Mouse (Mus musculus) stomach, postnatal 0 days (tissue): Measurements from ENCODE around the gene Mapkapk3. TPM values are rescaled to one million over a fixed set of nuclear protein-coding genes. Genes with fewer than 3 reads are reported as not detected.

Experiments used
- ATAC-seq: fragments of 200-750 bp; cut with Nextera tagmentation; 2 replicates; pipeline ENCODE4 v1.8.0; 2017; ENCODE audit not compliant: low FRiP score, low TSS enrichment
- DNase-seq: peaks from one replicate; pipeline ENCODE4 v3.0.0-alpha.2; 2016; ENCODE audit warnings: low spot score
- H3K27ac ChIP-seq: fragments of 300-500 bp; sonication (generic); replicated peaks from 2 replicates; pipeline ENCODE4 v1.5.1; 2014; ENCODE audit warnings: mild to moderate bottlenecking, control low read depth
- H3K27me3 ChIP-seq: fragments of 300-500 bp; sonication (generic); 2 replicates; pipeline ENCODE4 v1.6.1; 2014; ENCODE audit warnings: low read length; ENCODE audit not compliant: control insufficient read depth, insufficient read depth
- H3K36me3 ChIP-seq: fragments of 300-500 bp; sonication (generic); 2 replicates; pipeline ENCODE4 v1.6.1; 2014; ENCODE audit warnings: low read length, mixed read lengths; ENCODE audit not compliant: control insufficient read depth, insufficient read depth
- H3K4me1 ChIP-seq: fragments of 300-500 bp; sonication (generic); replicated peaks from 2 replicates; pipeline ENCODE4 v1.6.1; 2014; ENCODE audit warnings: antibody characterized with exemption; ENCODE audit not compliant: control insufficient read depth, insufficient read depth
- H3K4me2 ChIP-seq: fragments of 300-500 bp; sonication (generic); replicated peaks from 2 replicates; pipeline ENCODE4 v1.6.1; 2014; ENCODE audit warnings: low read depth, mild to moderate bottlenecking, control low read depth, moderate library complexity
- H3K4me3 ChIP-seq: fragments of 300-500 bp; sonication (generic); 2 replicates; pipeline ENCODE4 v1.5.1; 2014; ENCODE audit warnings: low read depth, low read length, control low read depth
- H3K9ac ChIP-seq: fragments of 300-500 bp; sonication (generic); 2 replicates; pipeline ENCODE4 v1.6.1; 2014; ENCODE audit warnings: mild to moderate bottlenecking, low read length, control low read depth, mixed read lengths
- H3K9me3 ChIP-seq: fragments of 300-500 bp; sonication (generic); 2 replicates; pipeline ENCODE4 v1.6.1; 2016; ENCODE audit warnings: low read length; ENCODE audit not compliant: control insufficient read depth
- CTCF ChIP-seq: IDR thresholded peaks from 2 replicates; pipeline ENCODE4 v1.5.1; 2016; ENCODE audit warnings: antibody characterized with exemption, low read depth, mild to moderate bottlenecking, moderate library complexity
- EP300 ChIP-seq: optimal IDR thresholded peaks from 2 replicates; pipeline ENCODE3; 2016; ENCODE audit warnings: antibody characterized with exemption
- WGBS: fragments of 180-500 bp; shearing (Covaris S2); extraction: QIAGEN DNeasy Blood & Tissue Kit; methylation state at CpG from one replicate; pipeline ENCODE4 v1.1.7; 2014; 5-methylcytosine and 5-hydroxymethylcytosine counted together
- polyA plus RNA-seq: library from polyadenylated mRNA; unstranded; fragments of >200 nt; fragmentation: Nextera tagmentation; extraction: Ambion mirVana; gene quantifications from 2 replicates; pipeline ENCODE4 v1.2.1, GENCODE M21; 2015

Mapkapk3 gene
- polyA plus RNA-seq, 1 experiment from 2014 or later = 32.0 TPM

DNA sequence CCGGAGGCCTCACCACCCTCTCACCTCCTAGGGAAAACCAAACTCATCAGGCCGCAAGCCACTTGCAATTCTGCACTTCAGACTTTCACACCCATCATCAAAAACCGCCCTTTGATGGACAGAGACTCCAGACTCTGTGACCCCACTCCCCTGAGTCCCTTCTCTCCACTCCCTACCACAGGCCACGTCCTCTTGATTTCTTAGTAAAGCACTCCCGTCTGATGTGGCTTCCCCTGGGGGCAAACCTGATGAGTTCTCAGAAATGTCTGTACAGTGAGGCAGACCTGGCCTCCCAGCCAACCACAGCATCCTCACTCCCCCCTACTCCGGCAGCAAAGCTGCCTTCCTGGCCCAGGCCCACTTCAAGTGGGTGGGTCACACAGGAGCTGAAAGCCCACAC is 44.7 kb upstream of the Mapkapk3 start:
- WGBS = 85% methylated on average over 6 of the region's 6 CpGs
- H3K9me3 ChIP-seq = no peaks in the 10 kb centered on the region
- H3K36me3 ChIP-seq = no peaks in the 10 kb centered on the region
- H3K4me2 ChIP-seq = no peak overlapping the region
- H3K27ac ChIP-seq = no peak overlapping the region
- H3K9ac ChIP-seq = no peak overlapping the region
- DNase-seq (no peak), ATAC-seq (no peak)
- no peaks in the 10 kb centered on the region for H3K27me3 ChIP-seq
- no peak overlapping the region for H3K4me3 ChIP-seq
- TF ChIP-seq EP300 (no peak), CTCF (no peak)
- H3K4me1 ChIP-seq = 0 out of 2 replicates have a peak, but pooled peaks cover 2% of the 10 kb centered on the region

DNA sequence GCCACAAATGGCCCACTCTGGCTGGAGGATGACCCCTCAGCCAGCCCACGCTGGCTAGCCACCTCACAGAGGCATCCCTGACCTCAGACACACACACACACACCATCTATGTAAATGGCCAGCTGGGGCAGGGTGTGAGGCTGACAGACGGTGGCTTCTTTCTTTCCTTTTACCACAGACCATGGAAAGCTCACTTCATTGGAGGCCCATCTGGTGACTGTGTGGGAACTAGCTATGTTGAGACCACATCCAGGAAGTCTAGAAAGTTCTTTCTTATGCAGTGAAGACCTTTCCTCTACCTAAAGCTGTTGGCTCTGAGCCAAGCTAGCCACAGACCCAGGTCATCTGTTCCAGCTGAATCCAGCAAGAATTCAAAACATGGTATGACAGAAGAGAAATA is 44.0 kb upstream of the Mapkapk3 start:
- Histone ChIP-seq H3K27me3 (no peaks in the 10 kb centered on the region), H3K4me1 (0 out of 2 replicates have a peak, but pooled peaks cover under 1% of the 10 kb centered on the region), H3K4me3 (no peak overlapping the region), H3K9me3 (no peaks in the 10 kb centered on the region), H3K27ac (no peak overlapping the region), H3K9ac (no peak overlapping the region), H3K4me2 (no peak overlapping the region), H3K36me3 (no peaks in the 10 kb centered on the region)
- ATAC-seq = no peak
- no peak for DNase-seq
- TF ChIP-seq EP300 = no peak
- TF ChIP-seq CTCF = no peak
- 69% methylated on average over 2 of the region's 2 CpGs for WGBS

DNA sequence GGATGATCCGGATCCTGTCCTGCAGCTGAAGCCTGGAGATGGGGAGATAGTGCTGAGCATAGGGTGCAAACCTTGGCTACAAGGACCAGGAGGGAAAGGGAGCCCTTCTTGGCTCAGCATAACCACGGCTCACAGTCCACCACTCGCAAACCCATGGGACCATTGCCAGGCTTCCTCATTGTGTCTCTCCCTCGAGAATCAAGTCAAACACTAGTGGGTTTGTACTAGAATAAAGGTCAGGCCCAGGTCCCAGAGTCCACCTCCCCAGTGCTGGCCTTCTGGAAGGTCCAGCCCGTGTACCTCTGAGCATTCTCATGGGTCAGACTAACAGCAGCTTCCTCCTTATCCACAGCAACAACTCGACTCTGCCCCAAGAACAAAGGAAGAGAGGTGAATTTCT is 41.1 kb upstream of the Mapkapk3 start:
- no peak for DNase-seq
- H3K4me1 ChIP-seq = no peaks in the 10 kb centered on the region
- H3K9me3 ChIP-seq = no peaks in the 10 kb centered on the region
- H3K4me2 ChIP-seq = no peak overlapping the region
- no peaks in the 10 kb centered on the region for H3K36me3 ChIP-seq
- ATAC-seq = no peak
- H3K9ac ChIP-seq = no peak overlapping the region
- no peak overlapping the region for H3K27ac ChIP-seq
- WGBS = 75% methylated on average over 6 of the region's 6 CpGs
- H3K4me3 ChIP-seq = no peak overlapping the region
- TF ChIP-seq EP300 (no peak), CTCF (no peak)
- no peaks in the 10 kb centered on the region for H3K27me3 ChIP-seq

DNA sequence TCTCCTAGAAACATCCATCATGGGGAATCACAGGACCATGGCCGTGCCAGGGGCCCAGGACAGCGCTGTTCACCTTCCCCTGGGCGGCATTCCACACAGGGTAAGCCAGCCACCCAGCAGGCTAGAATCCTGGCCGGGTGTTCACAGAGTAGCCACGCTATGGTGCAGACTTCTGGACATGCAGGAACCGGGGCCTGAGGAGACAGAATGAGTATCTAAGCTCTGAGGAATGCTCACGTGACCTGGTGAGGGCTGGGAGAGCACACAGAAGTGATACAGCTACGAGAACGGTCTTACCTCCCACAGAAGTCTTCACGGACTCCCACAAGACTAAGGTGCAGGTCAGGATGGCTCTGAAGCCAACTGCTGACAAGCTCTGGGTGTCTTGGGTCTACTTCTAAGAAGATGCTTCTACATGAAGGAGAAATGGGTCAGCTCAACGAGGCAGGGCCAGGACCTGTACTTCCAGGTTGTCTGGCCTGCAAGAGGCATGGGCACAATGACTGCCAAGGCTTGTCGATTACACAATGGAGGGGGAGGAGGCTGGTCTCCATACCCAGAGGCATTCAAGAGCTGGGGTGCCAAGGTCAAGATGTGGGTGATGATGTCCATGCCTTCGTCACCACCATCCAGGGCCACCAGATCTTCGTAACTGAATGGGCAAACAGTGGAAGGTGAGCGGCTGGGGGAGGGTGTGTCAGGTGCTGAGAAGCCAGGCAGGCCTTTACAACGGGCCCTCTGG is 38.4 kb upstream of the Mapkapk3 start:
- Histone ChIP-seq H3K27me3 (no peaks in the 10 kb centered on the region), H3K4me1 (no peaks in the 10 kb centered on the region), H3K9ac (no peak overlapping the region), H3K36me3 (no peaks in the 10 kb centered on the region), H3K27ac (no peak overlapping the region), H3K9me3 (no peaks in the 10 kb centered on the region), H3K4me3 (no peak overlapping the region), H3K4me2 (no peak overlapping the region)
- 82% methylated on average over 16 of the region's 16 CpGs for WGBS
- DNase-seq (no peak), ATAC-seq (no peak)
- TF ChIP-seq EP300 (no peak), CTCF (no peak)

DNA sequence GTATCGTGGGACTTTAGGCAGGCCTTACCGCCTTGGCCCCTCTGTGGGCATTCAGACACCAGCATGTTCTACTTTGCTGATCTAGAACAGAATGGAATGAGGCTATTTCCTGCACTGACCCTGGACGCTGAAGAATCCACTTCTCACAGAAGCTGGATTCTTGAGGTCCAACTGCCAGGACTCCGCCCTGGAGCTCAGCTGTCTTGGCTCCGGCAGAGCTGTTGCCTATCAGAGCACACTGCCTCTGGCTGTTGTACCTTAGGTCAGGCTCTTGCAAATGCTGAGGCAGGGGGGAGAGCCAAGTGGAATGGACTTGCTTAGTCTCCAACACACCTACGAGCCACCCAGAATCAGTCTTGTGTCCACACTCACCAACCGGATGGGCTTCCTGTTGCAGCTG is 36.2 kb upstream of the Mapkapk3 start:
- Histone ChIP-seq H3K9me3 (no peaks in the 10 kb centered on the region), H3K4me3 (no peak overlapping the region), H3K27ac (no peak overlapping the region), H3K36me3 (no peaks in the 10 kb centered on the region), H3K4me2 (no peak overlapping the region), H3K27me3 (no peaks in the 10 kb centered on the region), H3K4me1 (no peaks in the 10 kb centered on the region), H3K9ac (no peak overlapping the region)
- ATAC-seq (no peak), DNase-seq (no peak)
- TF ChIP-seq CTCF (no peak), EP300 (no peak)
- WGBS = 63% methylated on average over 7 of the region's 7 CpGs

DNA sequence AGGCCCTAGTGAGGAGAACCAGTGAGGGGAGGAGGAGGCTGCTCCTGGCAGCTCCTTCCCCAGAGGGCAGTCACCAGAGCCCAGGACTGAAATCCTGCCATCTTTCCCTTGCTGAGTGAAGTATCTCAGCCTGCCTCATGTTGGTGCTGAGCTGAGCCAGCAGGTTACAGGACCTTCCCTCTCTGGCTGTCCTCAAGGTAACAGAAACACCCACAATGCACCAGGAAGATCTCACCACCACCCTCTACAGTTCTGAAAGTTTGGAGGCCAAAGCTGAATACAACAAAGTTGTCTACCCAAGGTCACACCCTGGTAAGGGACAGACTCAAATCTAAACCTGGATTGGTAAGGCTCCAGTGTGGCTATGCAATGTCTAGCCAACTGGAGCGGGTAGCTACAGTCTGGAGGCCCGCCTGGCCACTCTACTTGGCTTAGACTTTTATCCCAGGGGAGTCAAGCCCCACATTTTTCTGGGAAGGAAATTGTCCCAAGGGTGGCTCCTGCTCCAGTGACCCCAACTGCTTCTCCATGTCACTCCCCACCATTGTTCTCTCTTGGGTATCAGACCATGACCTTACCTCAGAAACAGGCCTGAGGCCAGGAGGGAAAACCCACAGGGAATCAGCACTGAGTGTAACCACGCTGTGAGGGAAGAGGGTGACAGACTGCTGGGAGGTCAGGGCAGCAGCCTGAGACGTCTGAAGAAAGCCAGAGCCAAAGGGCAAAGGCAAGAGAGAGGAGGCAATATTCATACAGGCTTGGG is 35.3 kb upstream of the Mapkapk3 start:
- TF ChIP-seq EP300 (no peak), CTCF (no peak)
- no peak for ATAC-seq
- no peak for DNase-seq
- H3K4me3 ChIP-seq = no peak overlapping the region
- no peak overlapping the region for H3K27ac ChIP-seq
- no peaks in the 10 kb centered on the region for H3K9me3 ChIP-seq
- 77% methylated on average over 4 of the region's 4 CpGs for WGBS
- no peak overlapping the region for H3K9ac ChIP-seq
- no peaks in the 10 kb centered on the region for H3K36me3 ChIP-seq
- no peaks in the 10 kb centered on the region for H3K27me3 ChIP-seq
- H3K4me2 ChIP-seq = no peak overlapping the region
- H3K4me1 ChIP-seq = no peaks in the 10 kb centered on the region
